Mouse (Mus musculus) embryonic facial prominence, embryonic 11.5 days (tissue): ENCODE data around the gene Schip1. TPM values are rescaled to one million over a fixed set of nuclear protein-coding genes. Genes with fewer than 3 reads are reported as not detected.
"Not testable (repeated sequence)": the region's sequence is repeated elsewhere in the genome, so short reads cannot be mapped to it uniquely, and the experiment has no call there.

Experiments
- ATAC-seq: fragments of 200-750 bp; cut with Nextera tagmentation; replicated peaks from 2 replicates; pipeline ENCODE4 v1.8.0; 2017; ENCODE audit warnings: low read depth; ENCODE audit not compliant: insufficient number of reproducible peaks, low FRiP score, low TSS enrichment
- DNase-seq: peaks from one replicate; pipeline ENCODE4 v3.0.0-alpha.2; 2015; ENCODE audit warnings: low spot score
- H3K27ac ChIP-seq: fragments of 300-500 bp; sonication (generic); replicated peaks from 2 replicates; pipeline ENCODE4 v1.5.1; 2014; ENCODE audit warnings: mild to moderate bottlenecking, low read depth, low read length, control low read depth
- H3K27me3 ChIP-seq: fragments of 300-500 bp; sonication (generic); 2 replicates; pipeline ENCODE4 v1.6.1; 2014; ENCODE audit warnings: mild to moderate bottlenecking, low read length, moderate library complexity, mixed read lengths; ENCODE audit not compliant: control insufficient read depth, insufficient read depth
- H3K36me3 ChIP-seq: fragments of 300-500 bp; sonication (generic); replicated peaks from 2 replicates; pipeline ENCODE4 v1.6.1; 2014; ENCODE audit warnings: low read depth, mild to moderate bottlenecking, low read length, moderate library complexity, mixed read lengths; ENCODE audit not compliant: control insufficient read depth, insufficient read depth
- H3K4me1 ChIP-seq: fragments of 300-500 bp; sonication (generic); 2 replicates; pipeline ENCODE4 v1.6.1; 2014; ENCODE audit warnings: low read length, mixed read lengths; ENCODE audit not compliant: control insufficient read depth, insufficient read depth
- H3K4me2 ChIP-seq: fragments of 300-500 bp; sonication (generic); 2 replicates; pipeline ENCODE4 v1.6.1; 2014; ENCODE audit warnings: low read depth, mild to moderate bottlenecking, control low read depth, low read length, moderate library complexity
- H3K4me3 ChIP-seq: fragments of 300-500 bp; sonication (generic); 2 replicates; pipeline ENCODE4 v1.5.1; 2014; ENCODE audit warnings: low read depth, low read length, control low read depth
- H3K9ac ChIP-seq: fragments of 300-500 bp; sonication (generic); replicated peaks from 2 replicates; pipeline ENCODE4 v1.6.1; 2014; ENCODE audit warnings: mild to moderate bottlenecking, control low read depth, low read length
- H3K9me3 ChIP-seq: fragments of 300-500 bp; sonication (generic); replicated peaks from 2 replicates; pipeline ENCODE4 v1.6.1; 2016; ENCODE audit warnings: mild to moderate bottlenecking, low read length, inconsistent platforms, mixed read lengths; ENCODE audit not compliant: control insufficient read depth
- WGBS: fragments of 180-500 bp; shearing (Covaris S2); extraction: QIAGEN DNeasy Blood & Tissue Kit; methylation state at CpG from one replicate; pipeline ENCODE4 v1.1.7; 2014; 5-methylcytosine and 5-hydroxymethylcytosine counted together
- polyA plus RNA-seq: library from polyadenylated mRNA; unstranded; fragments of >200 nt; fragmentation: Nextera tagmentation; extraction: Ambion mirVana; gene quantifications from 2 replicates; pipeline ENCODE4 v1.2.1, GENCODE M21; 2014

The Schip1 gene
- polyA plus RNA-seq, 1 experiment from 2014 or later, result 41.7 TPM

DNA sequence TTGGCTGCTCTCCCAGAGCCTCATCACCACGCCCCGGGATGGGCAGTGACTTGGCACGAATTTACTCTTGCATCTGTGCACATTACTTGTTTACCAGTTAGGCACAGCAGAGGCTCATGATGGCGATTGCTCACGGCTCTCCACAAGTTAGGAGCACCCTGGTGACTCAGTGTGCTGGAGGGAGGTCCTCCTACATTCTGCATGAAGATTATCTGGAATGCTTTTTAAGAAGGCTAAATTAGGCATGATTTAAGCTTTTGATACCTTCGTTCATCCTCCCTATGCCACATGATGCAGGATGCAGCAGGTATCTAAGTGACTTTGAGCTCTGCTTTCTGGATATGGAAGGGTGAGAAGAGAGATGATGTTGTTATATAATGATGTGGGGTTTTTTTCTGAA, 35.0 kb downstream of the Schip1 start:
- 90% methylated on average over 6 of the region's 6 CpGs for WGBS
- DNase-seq, ATAC-seq: not testable (repeated sequence)

DNA sequence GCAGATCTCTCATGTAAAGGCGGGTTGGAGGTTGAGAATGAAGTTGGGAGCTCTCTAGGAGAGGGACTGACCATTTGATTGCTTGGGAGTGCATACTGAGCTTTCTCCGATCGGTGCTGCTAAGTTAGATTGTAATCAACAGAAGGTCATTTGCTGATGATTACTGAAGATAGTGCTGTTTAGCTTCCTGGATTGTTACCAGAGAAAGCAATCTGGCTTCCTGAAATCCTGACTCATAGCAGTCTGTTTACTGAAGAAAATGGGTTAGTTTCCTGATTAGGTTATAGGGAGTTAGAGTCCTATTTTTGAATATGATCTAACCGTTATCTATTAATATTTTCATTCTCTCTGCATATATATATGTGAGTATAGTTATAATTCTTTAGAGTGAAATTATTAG, 36.7 kb downstream of the Schip1 start:
- H3K9ac ChIP-seq, result no peak overlapping the region
- DNase-seq, result no peak
- no peaks in the 10 kb centered on the region for H3K27me3 ChIP-seq
- no peak overlapping the region for H3K27ac ChIP-seq
- 69% methylated on average over 4 of the region's 4 CpGs for WGBS
- no peak overlapping the region for H3K4me2 ChIP-seq
- no peaks in the 10 kb centered on the region for H3K4me1 ChIP-seq
- no peak for ATAC-seq
- H3K4me3 ChIP-seq, result no peak overlapping the region
- no peaks in the 10 kb centered on the region for H3K9me3 ChIP-seq
- no peaks in the 10 kb centered on the region for H3K36me3 ChIP-seq

More for the DNA sequence above, 35.0 kb downstream of the Schip1 start:
- H3K4me1 ChIP-seq, H3K4me2 ChIP-seq, H3K27me3 ChIP-seq, H3K9me3 ChIP-seq, H3K4me3 ChIP-seq, H3K9ac ChIP-seq, H3K36me3 ChIP-seq, H3K27ac ChIP-seq: not testable (repeated sequence)

DNA sequence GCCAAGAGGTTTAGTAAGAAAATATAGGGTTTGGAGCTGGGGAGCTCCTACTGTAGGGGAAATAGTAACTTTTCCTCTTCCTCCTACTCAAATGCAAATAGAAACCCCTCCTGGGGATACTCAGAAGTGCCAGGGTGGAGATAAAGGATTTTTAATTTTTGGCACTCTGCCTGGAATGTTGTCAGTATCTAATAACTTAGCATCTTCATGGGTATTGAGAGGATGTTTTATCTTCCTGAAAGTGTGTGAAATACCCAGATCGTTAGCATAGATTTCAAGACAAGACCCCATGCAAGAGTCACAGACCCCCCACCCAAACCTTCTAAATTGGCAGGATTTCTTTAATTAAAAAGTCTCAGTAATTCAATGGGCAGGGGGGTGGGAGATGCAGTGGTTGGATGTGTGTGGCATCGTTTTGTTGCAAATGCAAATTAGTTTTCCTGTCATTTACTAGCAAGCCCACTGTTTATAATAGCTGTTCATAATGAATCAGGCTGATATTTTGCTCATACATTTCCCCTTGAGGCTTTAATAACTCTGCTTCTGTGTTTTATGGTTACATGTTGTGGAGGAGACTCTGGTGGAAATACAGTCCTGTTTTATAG, 40.6 kb downstream of the Schip1 start:
- H3K27me3 ChIP-seq, result no peaks in the 10 kb centered on the region
- H3K4me2 ChIP-seq, result no peak overlapping the region
- H3K4me1 ChIP-seq, result no peaks in the 10 kb centered on the region
- WGBS, result 76% methylated on average over 2 of the region's 2 CpGs
- H3K4me3 ChIP-seq, result no peak overlapping the region
- DNase-seq (no peak), ATAC-seq (no peak)
- no peaks in the 10 kb centered on the region for H3K9me3 ChIP-seq
- H3K27ac ChIP-seq, result no peak overlapping the region
- H3K36me3 ChIP-seq, result no peaks in the 10 kb centered on the region
- no peak overlapping the region for H3K9ac ChIP-seq

DNA sequence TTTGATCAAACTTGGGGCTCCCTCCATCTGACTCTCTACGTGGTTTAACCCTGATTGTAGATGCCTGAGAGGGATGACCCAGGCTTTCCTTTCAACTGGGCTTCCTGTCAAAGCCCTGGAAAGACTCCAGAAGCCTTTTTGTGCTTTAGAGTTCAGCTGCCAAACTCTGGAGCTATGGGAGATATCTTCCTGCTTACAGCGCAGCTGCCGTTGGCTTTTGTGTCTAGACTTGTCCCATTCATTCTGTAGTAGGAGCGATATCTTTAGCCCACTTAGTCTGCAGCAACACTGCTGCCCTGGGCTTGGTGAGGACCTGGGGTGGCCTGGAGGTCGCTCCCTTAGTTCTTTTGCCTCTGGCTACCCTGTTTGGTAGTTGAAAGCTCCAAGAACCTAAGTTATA, 56.7 kb downstream of the Schip1 start:
- Histone ChIP-seq H3K9ac (no peak overlapping the region), H3K27ac (no peak overlapping the region), H3K36me3 (no peaks in the 10 kb centered on the region), H3K4me3 (no peak overlapping the region), H3K9me3 (no peaks in the 10 kb centered on the region), H3K4me1 (no peaks in the 10 kb centered on the region), H3K4me2 (no peak overlapping the region), H3K27me3 (no peaks in the 10 kb centered on the region)
- ATAC-seq, result no peak
- DNase-seq, result no peak
- 69% methylated on average over 5 of the region's 5 CpGs for WGBS

DNA sequence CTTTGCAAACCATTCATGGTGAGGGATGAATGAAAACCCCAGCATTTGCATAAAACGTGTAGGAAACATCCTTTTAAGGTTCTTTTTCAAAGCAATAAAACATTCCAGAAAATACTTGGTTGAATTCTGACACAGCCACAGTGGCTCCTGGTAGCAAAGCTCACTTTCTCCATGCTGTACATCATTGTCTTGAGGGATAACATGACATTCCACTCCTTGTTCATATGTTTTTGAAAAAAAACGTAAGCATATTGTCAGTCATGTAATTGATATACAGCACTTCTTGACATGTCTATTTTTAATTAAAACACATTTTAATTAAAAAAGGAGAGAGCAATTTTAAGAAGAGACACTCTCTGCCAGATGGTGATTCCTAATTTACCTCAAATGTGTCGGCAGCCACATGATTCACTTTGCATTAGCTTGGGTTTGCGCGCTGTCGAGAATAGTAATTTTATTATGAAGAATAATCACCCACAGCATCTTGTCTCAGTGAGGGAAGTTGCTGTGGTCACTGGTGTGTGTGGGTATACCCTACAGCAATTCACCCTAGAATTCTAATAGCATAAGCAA, 61.8 kb downstream of the Schip1 start:
- Histone ChIP-seq H3K27me3 (no peaks in the 10 kb centered on the region), H3K9me3 (no peaks in the 10 kb centered on the region), H3K4me1 (no peaks in the 10 kb centered on the region), H3K27ac (no peak overlapping the region), H3K4me2 (no peak overlapping the region), H3K4me3 (no peak overlapping the region), H3K9ac (no peak overlapping the region), H3K36me3 (no peaks in the 10 kb centered on the region)
- 76% methylated on average over 6 of the region's 6 CpGs for WGBS
- DNase-seq, result no peak
- ATAC-seq, result no peak

DNA sequence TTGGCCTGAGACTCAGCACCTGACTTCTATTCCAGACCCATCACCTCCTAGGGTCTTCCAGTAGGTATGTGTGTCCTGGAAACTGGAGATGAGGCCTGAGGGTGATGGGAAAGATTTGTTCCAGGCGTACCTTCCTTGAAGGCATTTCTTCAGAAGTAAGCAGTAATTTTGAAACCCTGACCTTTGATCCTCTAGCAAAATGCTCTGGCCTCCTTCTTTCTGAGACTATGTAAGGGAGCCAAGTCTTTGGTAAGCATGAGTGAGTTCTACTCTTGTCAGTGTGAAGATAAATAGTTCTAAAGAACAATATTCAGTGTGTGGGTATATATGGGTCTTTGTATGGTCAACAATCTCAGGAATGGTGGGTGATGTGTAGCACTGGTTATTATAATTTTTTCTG, 65.8 kb downstream of the Schip1 start:
- no peak overlapping the region for H3K9ac ChIP-seq
- no peak overlapping the region for H3K4me2 ChIP-seq
- H3K9me3 ChIP-seq, result no peaks in the 10 kb centered on the region
- H3K27me3 ChIP-seq, result no peaks in the 10 kb centered on the region
- 68% methylated on average over 1 of the region's 1 CpGs for WGBS
- H3K27ac ChIP-seq, result no peak overlapping the region
- H3K4me1 ChIP-seq, result no peaks in the 10 kb centered on the region
- ATAC-seq (no peak), DNase-seq (no peak)
- H3K4me3 ChIP-seq, result no peak overlapping the region
- no peaks in the 10 kb centered on the region for H3K36me3 ChIP-seq

DNA sequence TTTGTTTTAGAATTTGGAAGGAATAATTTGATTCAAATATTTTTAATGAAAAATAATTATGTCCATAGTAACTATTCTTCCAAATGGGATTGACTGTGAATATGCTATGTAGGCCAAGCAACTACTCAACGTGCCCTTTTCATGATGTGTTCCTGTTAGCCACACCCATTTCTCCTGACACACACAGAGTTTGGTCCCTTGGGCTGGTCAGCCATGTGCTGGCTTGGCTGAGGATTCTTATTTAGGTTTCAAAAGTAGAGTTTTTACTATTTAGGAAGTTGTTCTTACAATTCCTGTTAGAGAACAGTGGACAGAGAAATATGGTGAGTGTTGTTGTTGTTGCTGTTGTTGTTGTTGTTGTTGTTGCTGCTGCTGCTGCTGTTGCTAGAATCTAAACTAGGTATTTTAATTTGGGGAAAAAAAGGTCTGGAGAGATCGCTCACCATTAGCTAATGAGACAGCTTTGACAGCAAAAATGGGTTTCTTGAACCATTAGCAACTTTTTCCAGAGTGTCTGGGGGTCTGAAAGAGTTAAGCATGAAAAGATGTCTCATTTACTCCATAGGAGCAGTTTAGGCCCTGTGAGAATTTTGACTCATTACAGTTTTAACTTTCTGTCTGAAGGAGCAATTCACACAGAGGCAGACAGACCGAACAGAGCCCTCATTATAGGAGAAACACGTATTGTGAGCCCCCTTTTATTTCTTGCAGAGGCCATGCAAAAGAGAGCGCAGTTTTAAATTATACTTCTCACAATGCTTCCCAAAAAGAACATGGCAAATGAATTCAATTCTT, 74.4 kb downstream of the Schip1 start:
- H3K27me3 ChIP-seq, result no peaks in the 10 kb centered on the region
- H3K9ac ChIP-seq, result no peak overlapping the region
- H3K4me2 ChIP-seq, result no peak overlapping the region
- WGBS, result 55% methylated on average over 5 of the region's 5 CpGs
- no peaks in the 10 kb centered on the region for H3K4me1 ChIP-seq
- ATAC-seq (no peak), DNase-seq (no peak)
- no peak overlapping the region for H3K27ac ChIP-seq
- H3K9me3 ChIP-seq, result no peaks in the 10 kb centered on the region
- H3K36me3 ChIP-seq, result no peaks in the 10 kb centered on the region
- H3K4me3 ChIP-seq, result no peak overlapping the region

DNA sequence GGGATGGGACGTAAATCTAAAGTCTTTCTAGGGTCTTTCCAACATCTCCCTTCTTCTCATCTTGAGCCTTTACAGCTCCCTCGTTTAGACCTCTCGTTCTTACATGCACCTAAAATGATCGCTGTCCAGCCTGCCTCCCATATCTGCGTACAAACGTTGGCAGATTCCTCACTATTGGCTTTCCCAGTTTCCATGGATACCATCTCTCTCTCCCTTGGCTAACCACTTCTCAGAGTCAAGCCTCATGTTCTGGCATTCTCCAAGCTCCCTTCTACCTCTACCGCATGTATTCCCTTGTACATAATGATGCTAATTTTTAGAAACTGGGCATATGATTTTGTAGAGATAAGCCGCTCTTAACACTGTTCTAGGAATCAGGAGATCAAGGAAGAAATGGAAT, 86.1 kb downstream of the Schip1 start:
- Histone ChIP-seq H3K27me3 (no peaks in the 10 kb centered on the region), H3K4me1 (no peaks in the 10 kb centered on the region), H3K9ac (no peak overlapping the region), H3K4me3 (no peak overlapping the region), H3K4me2 (no peak overlapping the region), H3K36me3 (no peaks in the 10 kb centered on the region), H3K9me3 (no peaks in the 10 kb centered on the region), H3K27ac (no peak overlapping the region)
- 88% methylated on average over 8 of the region's 8 CpGs for WGBS
- no peak for ATAC-seq
- no peak for DNase-seq
